Mouse (Mus musculus) limb, embryonic 15.5 days (tissue): ENCODE results near the gene Atg4b. TPM values are rescaled to one million over a fixed set of nuclear protein-coding genes. Genes with fewer than 3 reads are reported as not detected.

Experiments used
- ATAC-seq: fragments of 200-750 bp; cut with Nextera tagmentation; 2 replicates; pipeline ENCODE4 v1.8.0; 2017; ENCODE audit warnings: low read depth, moderate TSS enrichment; ENCODE audit not compliant: insufficient number of reproducible peaks, low FRiP score, low TSS enrichment
- H3K27ac ChIP-seq: fragments of 300-500 bp; sonication (generic); 2 replicates; pipeline ENCODE4 v1.5.1; 2015; ENCODE audit warnings: moderate library complexity, mild to moderate bottlenecking, inconsistent platforms
- H3K27me3 ChIP-seq: fragments of 300-500 bp; sonication (generic); 2 replicates; pipeline ENCODE4 v1.6.1; 2015; ENCODE audit warnings: inconsistent platforms
- H3K36me3 ChIP-seq: fragments of 300-500 bp; sonication (generic); 2 replicates; pipeline ENCODE4 v1.6.1; 2015; ENCODE audit warnings: inconsistent platforms
- H3K4me1 ChIP-seq: fragments of 300-500 bp; sonication (generic); 2 replicates; pipeline ENCODE4 v1.6.1; 2015; ENCODE audit warnings: inconsistent platforms
- H3K4me2 ChIP-seq: fragments of 300-500 bp; sonication (generic); 2 replicates; pipeline ENCODE4 v1.6.1; 2015; ENCODE audit warnings: mild to moderate bottlenecking, inconsistent platforms
- H3K4me3 ChIP-seq: fragments of 300-500 bp; sonication (generic); 2 replicates; pipeline ENCODE4 v1.5.1; 2015; ENCODE audit warnings: mild to moderate bottlenecking, inconsistent platforms
- H3K9ac ChIP-seq: fragments of 300-500 bp; sonication (generic); 2 replicates; pipeline ENCODE4 v1.6.1; 2015; ENCODE audit warnings: inconsistent platforms
- H3K9me3 ChIP-seq: fragments of 300-500 bp; sonication (generic); 2 replicates; pipeline ENCODE4 v1.6.1; 2016; ENCODE audit warnings: inconsistent platforms
- WGBS: fragments of 180-500 bp; shearing (Covaris S2); methylation state at CpG from one replicate; pipeline ENCODE4 v1.1.7; 2015; 5-methylcytosine and 5-hydroxymethylcytosine counted together
- polyA plus RNA-seq: library from polyadenylated mRNA; unstranded; fragments of >200 nt; fragmentation: Nextera tagmentation; extraction: Ambion mirVana; gene quantifications from 2 replicates; pipeline ENCODE4 v1.2.1, GENCODE M21; 2015

Gene Atg4b
- polyA plus RNA-seq, 1 experiment from 2014 or later: 74.5 TPM

GRCm38 (mm10) chr1:93735859-93736258 lies 15.4 kb upstream of the Atg4b start:
- Histone ChIP-seq H3K27me3 (no peaks in the 10 kb centered on the region), H3K27ac (no peak overlapping the region), H3K4me2 (no peak overlapping the region), H3K9me3 (no peaks in the 10 kb centered on the region), H3K9ac (no peak overlapping the region), H3K4me1 (no peaks in the 10 kb centered on the region), H3K36me3 (0 out of 2 replicates have a peak, but pooled peaks cover 3% of the 10 kb centered on the region), H3K4me3 (no peak overlapping the region)
- no peak for ATAC-seq
- WGBS: 84% methylated on average over 3 of the region's 3 CpGs

GRCm38 (mm10) chr1:93737711-93738110 lies 13.6 kb upstream of the Atg4b start:
- WGBS: 95% methylated on average over 5 of the region's 5 CpGs
- Histone ChIP-seq H3K9ac (no peak overlapping the region), H3K27ac (no peak overlapping the region), H3K4me1 (no peaks in the 10 kb centered on the region), H3K27me3 (no peaks in the 10 kb centered on the region), H3K4me3 (no peak overlapping the region), H3K4me2 (no peak overlapping the region), H3K36me3 (peaks cover 8% of the 10 kb centered on the region; the same call in 1 of the 2 replicates), H3K9me3 (no peaks in the 10 kb centered on the region)
- no peak for ATAC-seq

GRCm38 (mm10) chr1:93740671-93741070 lies 10.6 kb upstream of the Atg4b start:
- no peak overlapping the region for H3K27ac ChIP-seq
- WGBS: 92% methylated on average over 2 of the region's 2 CpGs
- peaks cover 11% of the 10 kb centered on the region for H3K36me3 ChIP-seq
- ATAC-seq: no peak
- no peaks in the 10 kb centered on the region for H3K9me3 ChIP-seq
- H3K27me3 ChIP-seq: no peaks in the 10 kb centered on the region
- no peaks in the 10 kb centered on the region for H3K4me1 ChIP-seq
- no peak overlapping the region for H3K4me2 ChIP-seq
- no peak overlapping the region for H3K9ac ChIP-seq
- no peak overlapping the region for H3K4me3 ChIP-seq

- no peak overlapping the region for H3K9ac ChIP-seq
- no peak overlapping the region for H3K27ac ChIP-seq
- no peak for ATAC-seq
- no peak overlapping the region for H3K4me3 ChIP-seq
- no peaks in the 10 kb centered on the region for H3K27me3 ChIP-seq
- H3K4me1 ChIP-seq: no peaks in the 10 kb centered on the region
- H3K36me3 ChIP-seq: peaks cover 11% of the 10 kb centered on the region
- H3K4me2 ChIP-seq: no peak overlapping the region
- no peaks in the 10 kb centered on the region for H3K9me3 ChIP-seq
- WGBS: 82% methylated on average over 4 of the region's 4 CpGs
These were observed 9.3 kb upstream of the Atg4b start for GRCm38 (mm10) chr1:93741987-93742386.

GRCm38 (mm10) chr1:93742910-93743309 lies 8.4 kb upstream of the Atg4b start:
- H3K9ac ChIP-seq: no peak overlapping the region
- ATAC-seq: no peak
- no peak overlapping the region for H3K27ac ChIP-seq
- no peaks in the 10 kb centered on the region for H3K27me3 ChIP-seq
- no peak overlapping the region for H3K4me3 ChIP-seq
- no peaks in the 10 kb centered on the region for H3K4me1 ChIP-seq
- H3K4me2 ChIP-seq: no peak overlapping the region
- H3K9me3 ChIP-seq: no peaks in the 10 kb centered on the region
- peaks cover 11% of the 10 kb centered on the region for H3K36me3 ChIP-seq

- no peak overlapping the region for H3K27ac ChIP-seq
- no peak for ATAC-seq
- H3K4me1 ChIP-seq: no peaks in the 10 kb centered on the region
- no peak overlapping the region for H3K9ac ChIP-seq
- H3K4me2 ChIP-seq: no peak overlapping the region
- H3K36me3 ChIP-seq: peaks cover 36% of the 10 kb centered on the region
- H3K4me3 ChIP-seq: no peak overlapping the region
- H3K27me3 ChIP-seq: no peaks in the 10 kb centered on the region
- H3K9me3 ChIP-seq: no peaks in the 10 kb centered on the region
- 92% methylated on average over 5 of the region's 5 CpGs for WGBS
These were observed 5.1 kb upstream of the Atg4b start for GRCm38 (mm10) chr1:93746179-93746578.

- Histone ChIP-seq H3K4me2 (no peak overlapping the region), H3K9ac (no peak overlapping the region), H3K27me3 (no peaks in the 10 kb centered on the region), H3K9me3 (no peaks in the 10 kb centered on the region), H3K4me1 (peaks cover 8% of the 10 kb centered on the region), H3K36me3 (peaks cover 31% of the 10 kb centered on the region), H3K27ac (no peak overlapping the region), H3K4me3 (no peak overlapping the region)
- WGBS: 72% methylated on average over 1 of the region's 1 CpGs
- ATAC-seq: no peak
These were observed 2.8 kb upstream of the Atg4b start for GRCm38 (mm10) chr1:93748539-93748938.

GRCm38 (mm10) chr1:93753911-93754572 lies 2.7 kb downstream of the Atg4b start:
- H3K4me3 ChIP-seq: peak overlapping the region; percentile 99
- peaks cover 17% of the 10 kb centered on the region for H3K4me1 ChIP-seq
- peak overlapping the region; percentile 91 for H3K27ac ChIP-seq
- peak overlapping the region; percentile 82 for H3K9ac ChIP-seq
- H3K4me2 ChIP-seq: peak overlapping the region; percentile 86
- no peaks in the 10 kb centered on the region for H3K27me3 ChIP-seq
- peaks cover 18% of the 10 kb centered on the region for H3K36me3 ChIP-seq
- under 1% methylated on average over 59 of the region's 59 CpGs for WGBS
- no peaks in the 10 kb centered on the region for H3K9me3 ChIP-seq
- peak; percentile 42; the same call in 1 of the 2 replicates for ATAC-seq

GRCm38 (mm10) chr1:93754573-93755290 lies 3.4 kb downstream of the Atg4b start, which contains the start of gene Thap4:
Thap4 (minus strand) TSS chr1:93754864.
- under 1% methylated on average over 108 of the region's 121 CpGs for WGBS
- H3K27me3 ChIP-seq: no peaks in the 10 kb centered on the region

GRCm38 (mm10) chr1:93755291-93755610 lies 4.0 kb downstream of the Atg4b start:
- Histone ChIP-seq H3K27ac (peak overlapping the region; percentile 91), H3K4me3 (peak overlapping the region; percentile 99), H3K9ac (peak overlapping the region; percentile 82), H3K4me1 (peaks cover 17% of the 10 kb centered on the region), H3K9me3 (no peaks in the 10 kb centered on the region), H3K27me3 (no peaks in the 10 kb centered on the region), H3K4me2 (peak overlapping the region; percentile 86), H3K36me3 (peaks cover 6% of the 10 kb centered on the region)
- WGBS: 0% methylated on average over 13 of the region's 13 CpGs
- ATAC-seq: no peak; the same call in 1 of the 2 replicates

More at GRCm38 (mm10) chr1:93754573-93755290, 3.4 kb downstream of the Atg4b start, which contains the start of gene Thap4:
- Histone ChIP-seq H3K4me3 (peak within 1 kb of the TSS; percentile 99), H3K27ac (peak within 1 kb of the TSS; percentile 91), H3K9ac (peak within 1 kb of the TSS; percentile 82), H3K36me3 (peaks cover 11% of the 10 kb centered on the region), H3K4me2 (peak within 1 kb of the TSS; percentile 86), H3K4me1 (peaks cover 17% of the 10 kb centered on the region), H3K9me3 (no peaks in the 10 kb centered on the region)
- ATAC-seq: peak; percentile 90

- no peak for ATAC-seq
- Histone ChIP-seq H3K36me3 (peaks cover 2% of the 10 kb centered on the region), H3K4me1 (peaks cover 17% of the 10 kb centered on the region), H3K27ac (no peak overlapping the region), H3K9ac (no peak overlapping the region), H3K4me3 (peak overlapping the region; percentile 99), H3K27me3 (no peaks in the 10 kb centered on the region), H3K9me3 (no peaks in the 10 kb centered on the region), H3K4me2 (peak overlapping the region; percentile 86)
- 18% methylated on average over 7 of the region's 7 CpGs for WGBS
These were observed 4.3 kb downstream of the Atg4b start for GRCm38 (mm10) chr1:93755618-93756017.

- Histone ChIP-seq H3K4me2 (no peak overlapping the region), H3K4me1 (peaks cover 17% of the 10 kb centered on the region), H3K4me3 (no peak overlapping the region; the same call in 1 of the 2 replicates), H3K27ac (no peak overlapping the region), H3K9ac (no peak overlapping the region), H3K36me3 (no peaks in the 10 kb centered on the region), H3K27me3 (no peaks in the 10 kb centered on the region), H3K9me3 (no peaks in the 10 kb centered on the region)
- ATAC-seq: no peak
These were observed 4.9 kb downstream of the Atg4b start for GRCm38 (mm10) chr1:93756154-93756553.
